Mouse (Mus musculus) bone marrow, adult 2 months (tissue): ENCODE data around the gene 1700123O20Rik.

Experiments used
- CTCF ChIP-seq: fragments of 200-500 bp; IDR thresholded peaks from 2 replicates; pipeline ENCODE4 v1.5.1; 2011; ENCODE audit warnings: low read length, control low read depth; ENCODE audit not compliant: control insufficient read depth, insufficient read depth
- POLR2A ChIP-seq: fragments of 200-500 bp; IDR thresholded peaks from 2 replicates; pipeline ENCODE4 v1.6.1; 2011; ENCODE audit warnings: low read depth, mild to moderate bottlenecking, control low read depth, low read length, borderline replicate concordance; ENCODE audit not compliant: control insufficient read depth

GRCm38 (mm10) chr14:54685471-54685870, 545 bp upstream of the 1700123O20Rik start:
- TF ChIP-seq CTCF (no peak), POLR2A (no peak)
